Mouse (Mus musculus): ENCODE measurements around the gene Arid3a. TPM values are rescaled to one million over a fixed set of nuclear protein-coding genes. Genes with fewer than 3 reads are reported as not detected.

Arid3a gene
- polyA plus RNA-seq, 1 experiment from 2014 or later = 5.4 TPM

DNA sequence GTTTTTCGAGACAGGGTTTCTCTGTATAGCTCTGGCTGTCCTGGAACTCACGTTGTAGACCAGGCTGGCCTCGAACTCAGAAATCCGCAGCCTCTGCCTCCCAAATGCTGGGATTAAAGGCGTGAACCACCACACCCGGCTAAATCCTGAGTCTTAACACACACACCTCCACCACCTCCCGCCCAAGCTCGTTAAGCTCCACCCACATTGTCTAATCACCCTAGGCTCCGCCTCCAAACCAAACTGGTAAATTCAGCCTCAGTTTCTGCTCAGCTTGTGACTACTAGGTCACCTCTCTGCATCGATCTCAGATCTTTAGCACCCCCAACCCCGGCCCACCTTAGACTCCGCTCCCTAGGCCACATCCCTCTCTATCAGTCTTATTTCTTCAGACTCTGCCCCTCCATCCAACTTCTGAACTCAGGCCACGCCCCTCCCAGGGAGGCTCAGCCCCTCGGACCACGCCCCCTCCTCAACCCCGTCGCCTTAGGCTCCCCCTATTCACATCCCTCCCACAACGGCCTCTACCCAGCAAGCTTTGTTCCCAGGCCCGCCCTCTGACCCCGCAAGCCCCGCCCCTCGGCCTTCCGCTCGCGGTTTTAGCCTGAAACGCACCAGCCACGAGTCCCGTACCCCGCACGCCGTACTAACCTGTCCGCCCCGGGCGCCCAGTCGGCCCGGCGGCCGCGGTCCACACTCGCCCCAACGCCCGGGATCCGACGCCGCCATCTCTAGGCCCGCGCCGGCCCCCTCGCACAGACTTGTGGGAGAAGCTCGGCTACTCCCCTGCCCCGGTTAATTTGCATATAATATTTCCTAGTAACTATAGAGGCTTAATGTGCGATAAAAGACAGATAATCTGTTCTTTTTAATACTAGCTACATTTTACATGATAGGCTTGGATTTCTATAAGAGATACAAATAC is 18.4 kb upstream of the Arid3a start, which contains the start of gene Med16:
Gene Med16 (minus strand): TSS at position 757 of the 925 bp plus-strand sequence.
- peak; percentile 95 for DNase-seq
- Histone ChIP-seq H3K27ac (peak within 1 kb of the TSS; percentile 96), H3K4me1 (replicated peaks) (peaks cover 41% of the 10 kb centered on the region), H3K27me3 (no peaks in the 10 kb centered on the region), H3K36me3 (peaks cover 53% of the 10 kb centered on the region), H3K9me3 (replicated peaks) (no peaks in the 10 kb centered on the region), H3K4me2 (peak within 1 kb of the TSS; percentile 69), H3K4me3 (replicated peaks) (peak within 1 kb of the TSS; percentile 80), H3K9ac (peak within 1 kb of the TSS; percentile 91)
- peak; percentile 89 for ATAC-seq (ENCODE audit: low read depth)
- 2% methylated on average over 52 of the region's 52 CpGs for WGBS (ENCODE audit: insufficient replicate concordance)

DNA sequence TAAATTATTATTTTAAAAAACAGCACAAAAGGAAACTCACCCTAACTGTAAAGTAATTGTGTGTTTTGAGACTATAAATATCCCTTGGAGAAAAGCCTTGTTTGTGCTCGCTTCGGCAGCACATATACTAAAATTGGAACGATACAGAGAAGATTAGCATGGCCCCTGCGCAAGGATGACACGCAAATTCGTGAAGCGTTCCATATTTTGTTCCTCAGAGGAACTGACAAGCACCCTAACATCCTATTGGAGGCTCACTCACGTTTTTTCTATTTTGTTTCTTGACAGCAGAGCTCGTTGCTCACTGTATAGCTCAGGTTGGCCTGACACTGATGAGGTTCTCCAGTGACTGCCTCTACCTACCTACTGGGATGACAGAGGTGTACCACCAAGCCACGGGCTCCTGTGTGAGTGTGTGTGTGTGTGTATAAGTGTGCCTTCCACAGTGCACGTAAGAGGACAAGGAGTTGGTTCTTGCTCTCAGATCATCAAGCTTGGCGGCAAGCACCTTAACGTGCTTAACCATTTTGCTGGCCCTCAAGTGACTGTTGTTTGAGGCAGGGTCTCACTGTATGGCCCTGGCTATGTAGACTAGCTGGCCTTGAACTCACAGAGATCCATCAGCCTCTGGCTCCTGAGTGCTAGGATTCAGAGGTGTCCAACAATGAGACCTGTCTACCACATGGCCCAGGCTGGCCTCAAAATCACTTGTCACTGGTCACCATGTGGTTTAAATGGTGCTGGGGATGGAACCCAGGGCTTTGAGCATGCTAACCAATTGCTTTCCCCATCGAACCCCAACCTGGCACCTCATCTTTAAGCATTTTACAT is 17.5 kb upstream of the Arid3a start:
- H3K9ac ChIP-seq = peak overlapping the region; percentile 48
- peak overlapping the region; percentile 82 for H3K27ac ChIP-seq
- peak overlapping the region; percentile 25 for H3K4me3 ChIP-seq (replicated peaks)
- peak; percentile 59 for DNase-seq
- ATAC-seq (ENCODE audit: low read depth) = peak; percentile 66
- no peaks in the 10 kb centered on the region for H3K9me3 ChIP-seq (replicated peaks)
- H3K27me3 ChIP-seq = no peaks in the 10 kb centered on the region
- WGBS (ENCODE audit: insufficient replicate concordance) = 24% methylated on average over 14 of the region's 14 CpGs
- H3K36me3 ChIP-seq = peaks cover 52% of the 10 kb centered on the region
- H3K4me2 ChIP-seq = peak overlapping the region; percentile 44
- peaks cover 50% of the 10 kb centered on the region for H3K4me1 ChIP-seq (replicated peaks)

DNA sequence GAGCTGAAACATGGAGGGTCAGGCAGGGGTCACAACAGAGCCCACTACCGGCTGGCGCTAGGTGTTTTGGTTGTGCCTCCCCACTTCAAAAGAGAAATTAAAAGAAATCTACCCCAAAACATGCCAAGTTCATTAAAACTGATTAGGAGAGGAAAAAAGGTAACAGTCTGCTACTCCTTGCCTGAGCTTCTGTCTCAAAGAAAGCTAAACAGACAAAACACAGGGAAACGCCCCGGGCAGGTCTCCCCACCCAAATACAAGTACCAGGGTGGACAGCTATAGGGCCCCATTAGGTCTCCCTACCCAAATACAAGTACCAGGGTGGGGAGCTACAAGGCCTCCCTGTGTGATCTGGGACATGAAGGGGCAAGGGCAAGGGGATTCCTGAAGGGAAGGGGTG is 16.3 kb upstream of the Arid3a start, which contains the start of gene Gm26602:
Gene Gm26602 (plus strand): TSS at position 301 of the 400 bp plus-strand sequence.
- Histone ChIP-seq H3K9me3 (replicated peaks) (no peaks in the 10 kb centered on the region), H3K4me3 (replicated peaks) (no peak within 1 kb of the TSS), H3K27ac (peak within 1 kb of the TSS; percentile 82), H3K9ac (peak within 1 kb of the TSS; percentile 48), H3K4me2 (peak within 1 kb of the TSS; percentile 44; the same call in 1 of the 2 replicates), H3K4me1 (replicated peaks) (peaks cover 63% of the 10 kb centered on the region), H3K36me3 (peaks cover 39% of the 10 kb centered on the region), H3K27me3 (no peaks in the 10 kb centered on the region)
- DNase-seq = no peak
- WGBS (ENCODE audit: insufficient replicate concordance) = 90% methylated on average over 4 of the region's 4 CpGs
- ATAC-seq (ENCODE audit: low read depth) = no peak

DNA sequence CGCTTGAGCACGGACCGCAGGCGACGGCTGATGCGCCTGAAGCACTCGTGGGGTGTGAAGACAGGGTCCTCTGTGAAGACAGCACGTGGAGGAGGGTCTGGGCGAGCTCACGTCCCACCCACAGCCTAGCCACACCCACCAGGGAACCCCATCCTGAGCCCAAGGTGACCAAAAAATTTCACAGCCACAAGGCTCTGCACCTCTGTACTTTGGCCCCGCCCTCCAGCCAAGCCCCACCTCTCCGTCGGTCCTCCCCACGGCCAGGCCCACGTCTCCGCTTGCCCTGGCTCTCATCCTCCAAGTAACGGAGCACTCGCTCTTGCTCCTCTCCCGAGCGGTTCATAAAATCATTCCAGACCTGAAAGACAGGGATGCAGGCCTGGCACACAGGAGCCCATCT is 14.4 kb upstream of the Arid3a start:
- WGBS (ENCODE audit: insufficient replicate concordance) = 80% methylated on average over 20 of the region's 20 CpGs
- H3K4me1 ChIP-seq (replicated peaks) = peaks cover 74% of the 10 kb centered on the region
- H3K27ac ChIP-seq = no peak overlapping the region
- no peak for ATAC-seq (ENCODE audit: low read depth)
- H3K9ac ChIP-seq = no peak overlapping the region
- no peak overlapping the region for H3K4me2 ChIP-seq
- DNase-seq = no peak
- peaks cover 23% of the 10 kb centered on the region for H3K36me3 ChIP-seq
- no peak overlapping the region for H3K4me3 ChIP-seq (replicated peaks)
- no peaks in the 10 kb centered on the region for H3K9me3 ChIP-seq (replicated peaks)
- peaks cover 3% of the 10 kb centered on the region for H3K27me3 ChIP-seq

DNA sequence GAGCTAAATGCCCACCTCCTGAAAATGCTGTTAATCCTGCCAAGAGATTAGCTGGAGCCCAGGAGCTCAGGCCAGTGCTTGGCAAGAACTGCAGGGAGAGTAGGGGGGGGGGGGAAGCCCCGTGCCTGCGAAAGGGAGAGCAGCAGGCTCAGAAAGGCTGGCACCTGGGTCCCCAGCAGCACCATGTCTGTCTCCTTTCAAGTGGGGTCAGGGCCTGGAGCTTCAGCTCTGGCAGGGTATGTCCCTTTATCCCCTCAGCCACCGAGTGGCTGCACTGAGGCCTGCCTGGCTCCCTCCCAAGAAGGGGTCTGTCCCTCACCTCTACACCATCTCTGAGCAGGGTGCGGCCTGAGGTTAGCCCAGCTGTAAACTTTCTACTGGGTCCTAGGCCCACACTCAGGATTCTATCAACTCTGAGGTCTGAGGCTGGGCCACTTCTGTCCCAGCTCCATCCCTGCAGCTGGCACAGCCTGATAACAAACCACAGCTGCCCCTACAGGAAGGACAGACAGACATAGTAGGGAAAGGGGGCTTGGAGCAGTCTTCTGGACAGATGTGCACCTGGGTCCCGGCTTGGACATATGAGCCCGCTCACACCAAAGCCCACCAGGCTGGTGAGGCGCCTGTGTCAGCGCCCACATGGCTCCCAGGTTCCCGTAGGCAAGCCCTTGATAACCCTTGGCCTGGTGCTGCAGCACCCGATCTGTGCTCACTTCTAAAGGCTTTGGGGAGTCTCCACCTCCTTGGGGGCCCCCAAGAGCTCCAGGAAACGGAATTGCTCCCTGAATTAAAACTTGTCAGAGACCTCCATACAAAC is 12.5 kb upstream of the Arid3a start:
- Histone ChIP-seq H3K27ac (peak overlapping the region; percentile 94), H3K4me1 (replicated peaks) (peaks cover 80% of the 10 kb centered on the region), H3K9ac (peak overlapping the region; percentile 93), H3K36me3 (peaks cover 23% of the 10 kb centered on the region), H3K27me3 (peaks cover 22% of the 10 kb centered on the region), H3K4me2 (peak overlapping the region; percentile 98), H3K4me3 (replicated peaks) (peak overlapping the region; percentile 81), H3K9me3 (replicated peaks) (no peaks in the 10 kb centered on the region)
- DNase-seq = peak; percentile 60
- ATAC-seq (ENCODE audit: low read depth) = peak; percentile 81
- 16% methylated on average over 10 of the region's 11 CpGs for WGBS (ENCODE audit: insufficient replicate concordance)

DNA sequence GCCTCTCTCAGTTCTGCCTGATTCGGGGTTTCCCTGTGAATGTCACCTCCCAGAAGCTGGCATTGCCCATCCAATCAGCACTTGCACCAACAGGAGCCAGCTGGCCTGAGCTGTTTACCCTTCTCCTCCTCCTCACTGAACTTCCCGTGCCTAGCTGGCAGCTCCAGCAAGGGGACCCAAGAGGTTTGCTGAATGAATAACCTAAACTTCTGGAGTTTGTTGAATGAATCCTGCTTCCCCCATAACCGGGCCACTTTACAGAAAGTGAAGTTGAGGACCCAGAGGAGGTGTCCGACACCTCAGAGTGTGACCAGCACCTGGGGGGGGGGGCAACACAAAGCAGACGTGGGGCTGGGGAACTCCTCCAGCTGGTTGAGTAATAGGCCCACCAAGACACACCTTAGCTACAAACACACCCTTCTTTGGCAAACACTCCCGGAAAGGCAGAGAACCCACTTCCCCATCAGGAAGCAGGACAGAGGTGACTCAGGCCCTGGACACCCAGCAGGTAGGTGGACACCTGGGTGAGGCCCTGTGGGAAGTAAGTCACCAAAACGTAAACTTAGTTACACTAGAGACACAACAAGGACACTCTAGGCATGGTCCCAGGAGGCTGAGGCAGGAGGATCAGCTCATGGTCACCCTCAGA is 11.8 kb upstream of the Arid3a start:
- H3K9me3 ChIP-seq (replicated peaks) = no peaks in the 10 kb centered on the region
- WGBS (ENCODE audit: insufficient replicate concordance) = 34% methylated on average over 7 of the region's 7 CpGs
- H3K9ac ChIP-seq = peak overlapping the region; percentile 93
- H3K4me3 ChIP-seq (replicated peaks) = peak overlapping the region; percentile 81
- H3K27ac ChIP-seq = peak overlapping the region; percentile 94
- ATAC-seq (ENCODE audit: low read depth) (no peak; the same call in 1 of the 2 replicates), DNase-seq (no peak)
- H3K27me3 ChIP-seq = peaks cover 29% of the 10 kb centered on the region
- H3K36me3 ChIP-seq = peaks cover 23% of the 10 kb centered on the region
- H3K4me1 ChIP-seq (replicated peaks) = peaks cover 80% of the 10 kb centered on the region
- peak overlapping the region; percentile 98 for H3K4me2 ChIP-seq

DNA sequence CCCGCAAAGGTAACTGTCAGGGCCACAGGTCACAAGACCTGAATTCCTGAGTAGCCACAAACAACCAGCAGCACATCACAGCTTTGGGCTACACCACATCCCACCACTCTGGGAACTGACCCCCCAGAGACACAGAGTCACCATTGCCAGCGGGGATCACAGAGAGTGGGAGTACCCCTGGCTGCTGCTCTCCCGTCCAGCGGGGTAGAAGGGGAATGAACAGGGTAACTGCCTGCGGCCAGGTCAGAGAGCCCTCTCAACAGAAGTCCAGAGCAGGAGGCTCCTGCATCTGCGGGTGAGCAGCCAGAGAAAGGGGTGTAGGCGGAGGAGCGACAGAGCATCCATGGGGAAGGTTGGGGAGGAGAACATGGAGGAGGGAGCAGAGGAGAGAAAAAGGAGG is 10.8 kb upstream of the Arid3a start:
- Histone ChIP-seq H3K4me3 (replicated peaks) (peak overlapping the region; percentile 81), H3K27ac (peak overlapping the region; percentile 94), H3K4me2 (peak overlapping the region; percentile 98), H3K27me3 (peaks cover 40% of the 10 kb centered on the region), H3K4me1 (replicated peaks) (peaks cover 89% of the 10 kb centered on the region), H3K9me3 (replicated peaks) (no peaks in the 10 kb centered on the region), H3K9ac (peak overlapping the region; percentile 93), H3K36me3 (peaks cover 17% of the 10 kb centered on the region)
- DNase-seq (no peak), ATAC-seq (ENCODE audit: low read depth) (no peak)
- WGBS (ENCODE audit: insufficient replicate concordance) = 9% methylated on average over 8 of the region's 8 CpGs

DNA sequence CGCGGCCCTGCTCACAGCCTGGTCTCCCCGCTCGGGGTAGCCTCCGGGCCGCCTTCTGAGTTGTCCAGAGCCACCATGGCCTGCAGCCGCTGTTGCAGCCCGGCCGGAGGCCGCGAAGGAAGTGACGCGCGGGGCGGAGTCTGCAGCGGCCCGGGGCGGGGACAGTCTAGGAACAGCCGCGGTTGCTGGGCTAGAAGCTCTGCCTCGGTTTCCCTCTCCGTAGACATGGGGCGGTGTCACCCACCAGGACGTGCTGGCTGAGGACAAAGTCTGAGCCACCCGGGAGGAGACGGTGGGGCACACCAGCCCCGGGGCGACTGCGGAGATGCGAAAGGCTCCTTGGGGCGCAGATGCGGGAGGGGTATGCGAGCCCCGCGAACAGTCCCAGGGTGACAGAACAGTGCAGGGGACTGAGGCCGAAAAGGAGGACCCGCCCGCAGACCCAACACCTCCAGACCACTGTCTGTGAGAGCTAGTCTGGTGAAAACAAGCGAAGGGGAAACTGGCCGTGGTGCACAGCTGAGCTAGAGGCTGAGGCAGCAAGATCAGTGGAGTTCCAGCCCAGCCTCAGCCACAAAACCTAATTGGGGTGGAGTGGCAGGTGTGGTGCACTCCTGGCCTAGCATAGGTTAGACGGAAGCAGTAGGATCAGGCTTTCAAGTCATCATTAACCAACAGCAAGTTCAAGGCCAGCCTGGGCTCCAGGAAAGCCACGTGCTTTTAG is 9.9 kb upstream of the Arid3a start, which contains the start of gene Kiss1r:
Gene Kiss1r (plus strand): TSS at position 164 of the 724 bp plus-strand sequence.
- peak within 1 kb of the TSS; percentile 94 for H3K27ac ChIP-seq
- peaks cover 48% of the 10 kb centered on the region for H3K27me3 ChIP-seq
- H3K4me1 ChIP-seq (replicated peaks) = peaks cover 92% of the 10 kb centered on the region
- peaks cover 8% of the 10 kb centered on the region for H3K36me3 ChIP-seq
- 2% methylated on average over 41 of the region's 42 CpGs for WGBS (ENCODE audit: insufficient replicate concordance)
- peak within 1 kb of the TSS; percentile 98 for H3K4me2 ChIP-seq
- DNase-seq (peak; percentile 82), ATAC-seq (ENCODE audit: low read depth) (peak; percentile 77)
- no peaks in the 10 kb centered on the region for H3K9me3 ChIP-seq (replicated peaks)
- peak within 1 kb of the TSS; percentile 93 for H3K9ac ChIP-seq
- peak within 1 kb of the TSS; percentile 81 for H3K4me3 ChIP-seq (replicated peaks)

DNA sequence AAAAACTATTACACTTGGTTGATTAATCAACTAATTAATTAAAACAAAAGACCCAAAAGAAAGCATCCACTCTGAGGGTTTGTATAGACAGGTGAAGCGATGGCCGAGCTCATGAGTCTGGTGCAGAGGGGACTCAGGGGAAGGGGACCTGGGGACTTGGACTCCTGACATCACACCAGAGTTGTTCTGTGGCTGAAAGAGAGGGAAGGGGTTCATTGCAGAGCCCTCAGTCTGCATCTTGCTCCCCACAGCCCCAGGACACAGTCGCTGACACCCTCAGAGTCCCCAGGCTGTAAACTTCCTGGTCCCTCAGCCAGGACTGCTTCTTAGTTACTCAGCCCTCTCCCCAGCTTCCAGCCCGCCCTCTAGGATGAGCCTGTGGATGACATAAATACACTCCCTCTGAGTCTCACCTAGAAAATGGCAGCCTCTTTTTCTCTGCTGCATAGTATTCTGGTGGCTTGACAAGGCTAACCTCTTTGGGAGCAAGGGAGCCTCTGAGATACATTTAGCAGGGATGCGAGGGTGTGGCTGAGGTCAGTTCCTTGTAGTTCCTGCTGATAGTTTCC is 9.2 kb upstream of the Arid3a start:
- ATAC-seq (ENCODE audit: low read depth) = no peak
- peak overlapping the region; percentile 81 for H3K4me3 ChIP-seq (replicated peaks)
- no peak for DNase-seq
- peaks cover 87% of the 10 kb centered on the region for H3K4me1 ChIP-seq (replicated peaks)
- peak overlapping the region; percentile 94; the same call in 1 of the 2 replicates for H3K27ac ChIP-seq
- H3K4me2 ChIP-seq = peak overlapping the region; percentile 98
- H3K9ac ChIP-seq = peak overlapping the region; percentile 93
- H3K36me3 ChIP-seq = peaks cover 6% of the 10 kb centered on the region; the same call in 1 of the 2 replicates
- 55% methylated on average over 5 of the region's 5 CpGs for WGBS (ENCODE audit: insufficient replicate concordance)
- H3K27me3 ChIP-seq = peaks cover 55% of the 10 kb centered on the region
- H3K9me3 ChIP-seq (replicated peaks) = no peaks in the 10 kb centered on the region

All from liver, embryonic 13.5 days (tissue).